Mouse (Mus musculus) brain, embryonic 14.5 days (tissue): ENCODE data around the gene 1700023F06Rik.

ENCODE experiments used
- CTCF ChIP-seq: fragments of 200-500 bp; IDR thresholded peaks from 2 replicates; pipeline ENCODE4 v1.5.1; 2012; ENCODE audit warnings: inconsistent platforms, mild to moderate bottlenecking, moderate library complexity, borderline replicate concordance; ENCODE audit not compliant: insufficient read depth, insufficient read length; ENCODE audit errors: extremely low read depth
- POLR2A ChIP-seq: fragments of 200-500 bp; IDR thresholded peaks from 2 replicates; pipeline ENCODE4 v1.6.1; 2012; ENCODE audit warnings: mild to moderate bottlenecking, inconsistent platforms, borderline replicate concordance; ENCODE audit not compliant: poor library complexity, insufficient read depth, insufficient read length, severe bottlenecking; ENCODE audit errors: extremely low read depth

DNA sequence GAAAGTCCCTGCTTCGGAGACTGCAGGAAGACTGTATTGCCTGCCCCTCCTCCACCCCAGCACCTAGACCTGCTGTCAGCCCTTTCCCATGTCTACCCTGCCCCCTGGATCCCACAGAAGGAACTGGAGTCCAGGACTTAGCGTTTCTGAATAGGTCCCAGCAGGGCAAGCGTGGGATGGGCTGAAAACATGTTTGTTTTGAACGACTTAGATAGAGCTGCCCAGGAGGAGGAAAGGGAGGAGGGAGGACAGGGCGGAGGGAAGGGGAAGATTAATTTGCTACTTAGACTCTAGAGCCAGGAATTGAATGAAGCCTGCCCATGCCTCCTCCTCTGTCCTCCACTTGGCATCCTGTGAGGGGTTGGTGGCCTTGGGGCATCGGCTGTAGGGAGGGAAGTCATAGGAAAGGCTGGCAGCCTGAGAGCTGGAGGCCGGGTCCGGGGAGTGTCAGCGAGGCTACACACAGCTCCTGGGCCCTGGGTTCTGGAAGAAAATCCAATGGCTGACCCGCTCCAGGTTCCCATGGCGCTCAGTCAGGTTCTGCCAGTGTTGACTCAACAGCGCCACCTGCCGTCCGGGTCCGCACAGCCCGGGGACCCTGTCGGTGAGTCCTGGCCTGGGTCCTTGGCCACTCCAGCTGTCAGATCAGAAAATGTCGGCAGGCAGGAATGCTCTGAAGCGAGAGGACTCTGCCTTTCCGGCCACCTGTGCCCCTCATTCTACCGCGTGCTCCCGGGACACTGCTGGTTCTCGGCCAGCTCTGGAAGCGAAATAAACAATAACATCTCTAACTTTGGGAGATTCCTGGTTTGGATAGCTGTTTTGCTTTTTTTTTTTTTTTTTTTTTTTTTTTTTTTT lies 49.5 kb downstream of the 1700023F06Rik start:
- TF ChIP-seq CTCF (peak; percentile 96), POLR2A (no peak)
